Mouse (Mus musculus): ENCODE measurements around the gene Eif2s1.

Eif2s1 gene

GRCm38 (mm10) chr12:78916278-78916677 lies 54.7 kb downstream of the Eif2s1 start:
- 78% methylated on average over 3 of the region's 3 CpGs for WGBS

GRCm38 (mm10) chr12:78918227-78919078 lies 56.8 kb downstream of the Eif2s1 start:
- WGBS: 11% methylated on average over 11 of the region's 11 CpGs

GRCm38 (mm10) chr12:78919079-78919712 lies 57.6 kb downstream of the Eif2s1 start:
- WGBS: 17% methylated on average over 16 of the region's 16 CpGs

DNA sequence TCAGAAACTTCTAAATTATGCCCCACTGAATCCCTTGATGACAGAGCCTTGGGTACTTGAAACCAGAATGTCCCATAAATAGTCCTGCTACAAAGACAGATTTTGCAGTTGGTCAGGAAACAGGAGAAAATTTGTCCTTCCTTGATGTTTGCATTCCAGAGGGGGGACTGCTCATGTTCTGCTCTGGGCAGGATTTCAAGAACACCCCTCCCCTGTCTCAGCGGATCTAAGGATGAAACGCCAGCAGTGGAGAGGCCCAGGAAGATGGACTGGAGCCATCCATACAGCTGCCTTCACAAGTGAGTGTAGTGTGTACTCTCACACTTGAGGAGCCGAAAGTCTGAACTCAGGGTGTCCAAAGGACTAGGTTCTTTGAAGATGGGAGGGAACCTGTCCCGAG lies 59.8 kb downstream of the Eif2s1 start:
- WGBS: 59% methylated on average over 4 of the region's 4 CpGs

DNA sequence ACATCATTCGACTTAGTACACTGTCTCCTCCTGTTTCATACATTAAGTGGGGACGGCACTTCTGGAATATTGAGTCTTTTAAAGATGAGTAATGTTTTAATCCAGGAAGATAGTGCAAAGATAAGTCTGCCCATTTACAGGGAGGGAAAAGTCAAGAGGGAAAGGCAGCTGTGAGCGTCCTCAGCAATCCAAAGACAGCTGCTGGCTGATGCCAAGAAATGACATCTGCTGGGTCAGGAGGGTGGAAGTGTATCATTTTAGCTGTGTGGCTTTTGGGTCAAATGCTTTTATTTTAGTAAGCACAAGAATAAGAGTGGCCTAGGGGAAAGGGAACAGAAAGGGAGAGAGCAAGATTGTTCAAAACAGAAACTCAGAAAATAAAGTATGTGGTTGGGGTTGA lies 60.4 kb downstream of the Eif2s1 start:
- 81% methylated on average over 3 of the region's 3 CpGs for WGBS

- 45% methylated on average over 7 of the region's 7 CpGs for WGBS
These were observed 62.0 kb downstream of the Eif2s1 start for GRCm38 (mm10) chr12:78923539-78924189.

DNA sequence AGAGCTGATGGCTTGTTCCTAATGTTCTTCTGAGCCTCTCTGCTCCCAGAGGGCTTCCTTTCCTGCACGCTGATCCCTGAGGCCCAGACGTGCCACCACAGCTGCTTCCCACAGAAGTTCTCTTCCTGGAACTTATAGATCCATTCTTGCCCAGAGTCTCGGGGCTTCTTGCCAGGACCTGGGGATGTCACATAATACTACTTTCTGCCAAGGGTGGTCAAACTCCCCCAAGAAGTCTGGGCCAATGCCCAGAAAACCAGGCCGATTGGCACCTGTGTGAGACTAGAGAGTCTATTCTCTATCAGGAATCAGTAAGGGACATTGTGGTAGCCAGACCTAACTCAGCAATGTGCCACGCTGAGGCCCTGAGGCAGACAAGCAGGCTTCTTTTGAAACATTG lies 65.7 kb downstream of the Eif2s1 start:
- 68% methylated on average over 5 of the region's 5 CpGs for WGBS

DNA sequence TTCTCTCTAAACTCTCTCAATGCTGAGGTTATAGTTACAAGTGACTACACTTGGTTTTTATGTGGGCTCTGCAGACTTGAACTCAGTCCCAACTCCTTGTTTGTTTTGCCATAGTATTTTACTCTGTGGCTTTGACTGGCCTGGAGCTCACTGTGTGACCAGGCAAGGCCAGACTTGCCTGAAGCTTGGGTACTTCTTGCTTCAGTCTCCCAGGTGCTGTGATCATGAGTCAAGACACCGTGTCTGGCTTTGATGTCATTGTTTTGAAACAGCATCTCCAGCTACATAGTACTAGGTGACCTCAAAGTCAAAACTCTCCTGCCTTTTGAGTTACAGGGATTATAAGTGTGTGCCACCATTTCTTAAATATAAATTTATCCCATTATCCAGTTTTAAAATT lies 68.3 kb downstream of the Eif2s1 start:
- WGBS: 90% methylated on average over 1 of the region's 1 CpGs

DNA sequence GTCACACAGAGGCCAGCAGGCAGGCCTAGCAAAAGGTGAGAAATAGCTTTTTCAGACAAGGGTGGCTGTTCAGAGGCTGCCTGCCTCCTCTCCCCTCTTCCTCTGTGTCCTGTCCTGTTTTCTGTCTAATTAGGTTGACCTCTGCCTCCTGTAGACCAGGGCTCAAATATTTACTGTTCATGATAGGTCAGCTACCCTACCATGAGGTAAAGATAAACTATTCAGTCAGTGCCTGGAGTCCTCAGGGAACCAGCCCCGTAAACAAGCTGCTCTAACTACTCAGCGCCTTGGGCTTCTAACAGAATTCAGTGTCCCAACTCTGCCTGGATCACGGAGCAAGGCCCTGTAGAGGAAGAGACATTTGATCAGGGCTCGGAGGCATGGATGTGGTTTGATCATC lies 74.9 kb downstream of the Eif2s1 start:
- WGBS: 82% methylated on average over 4 of the region's 4 CpGs

All from cerebral cortex, adult 2 months (tissue).